Mouse (Mus musculus): ENCODE data around the gene Slfn2. TPM values are rescaled to one million over a fixed set of nuclear protein-coding genes. Genes with fewer than 3 reads are reported as not detected.
A peak's percentile ranks its signal among the peaks of the same experiment; 100 is the strongest.

The Slfn2 gene
- polyA plus RNA-seq, 1 experiment from 2014 or later, result 4.0 TPM

DNA sequence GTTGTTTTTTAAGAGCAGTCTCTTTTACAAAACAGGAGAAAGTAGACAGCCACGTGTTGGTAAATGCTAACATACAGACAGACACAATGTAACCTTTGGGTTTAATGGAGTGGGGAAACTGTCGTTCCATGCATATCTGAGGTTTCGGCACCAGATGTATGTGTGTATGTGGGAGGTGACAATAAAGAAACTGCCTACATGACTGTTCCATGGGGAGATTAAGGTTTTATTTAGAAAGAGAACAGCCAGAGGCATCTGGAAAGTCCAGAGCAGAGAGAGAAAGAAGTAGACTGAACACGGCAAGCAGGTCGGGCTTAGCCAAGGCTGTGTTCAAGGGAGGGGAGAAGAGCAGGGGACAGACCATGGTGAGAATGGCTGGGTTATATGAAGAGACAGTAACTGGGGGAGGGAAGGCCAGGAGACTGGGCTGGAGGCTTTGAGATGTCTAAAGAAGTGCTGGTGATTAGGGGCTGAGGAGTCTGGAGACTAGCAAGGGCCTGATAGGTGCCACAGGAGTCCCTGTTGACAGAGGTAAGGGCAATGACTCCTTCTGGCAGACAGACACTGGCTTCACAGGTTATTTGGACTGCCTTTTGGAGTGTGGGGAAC lies 4.4 kb upstream of the Slfn2 start:
- Histone ChIP-seq H3K4me2 (no peak overlapping the region), H3K4me1 (peaks cover 9% of the 10 kb centered on the region; the same call in 1 of the 2 replicates), H3K36me3 (no peaks in the 10 kb centered on the region), H3K4me3 (replicated peaks) (no peak overlapping the region), H3K27me3 (no peaks in the 10 kb centered on the region), H3K27ac (no peak overlapping the region), H3K9ac (no peak overlapping the region), H3K9me3 (replicated peaks) (no peaks in the 10 kb centered on the region)
- WGBS, result 60% methylated on average over 5 of the region's 5 CpGs
- no peak for ATAC-seq (replicated peaks; ENCODE audit: low FRiP score)

- no peak overlapping the region for H3K4me2 ChIP-seq
- H3K4me1 ChIP-seq, result peaks cover 12% of the 10 kb centered on the region; the same call in 1 of the 2 replicates
- no peaks in the 10 kb centered on the region for H3K36me3 ChIP-seq
- 86% methylated on average over 7 of the region's 7 CpGs for WGBS
- ATAC-seq (replicated peaks; ENCODE audit: low FRiP score), result no peak
- H3K27me3 ChIP-seq, result no peaks in the 10 kb centered on the region
- H3K4me3 ChIP-seq (replicated peaks), result no peak overlapping the region
- no peak overlapping the region for H3K27ac ChIP-seq
- H3K9ac ChIP-seq, result no peak overlapping the region
- H3K9me3 ChIP-seq (replicated peaks), result no peaks in the 10 kb centered on the region
These were observed 3.1 kb upstream of the Slfn2 start for GRCm38 (mm10) chr11:83061806-83062205.

GRCm38 (mm10) chr11:83063126-83063525 lies 1.8 kb upstream of the Slfn2 start:
- Histone ChIP-seq H3K4me3 (replicated peaks) (no peak overlapping the region), H3K27me3 (no peaks in the 10 kb centered on the region), H3K9me3 (replicated peaks) (no peaks in the 10 kb centered on the region), H3K36me3 (no peaks in the 10 kb centered on the region), H3K4me1 (peaks cover 14% of the 10 kb centered on the region; the same call in 1 of the 2 replicates), H3K4me2 (no peak overlapping the region), H3K27ac (no peak overlapping the region), H3K9ac (no peak overlapping the region)
- 80% methylated on average over 4 of the region's 4 CpGs for WGBS
- no peak for ATAC-seq (replicated peaks; ENCODE audit: low FRiP score)

DNA sequence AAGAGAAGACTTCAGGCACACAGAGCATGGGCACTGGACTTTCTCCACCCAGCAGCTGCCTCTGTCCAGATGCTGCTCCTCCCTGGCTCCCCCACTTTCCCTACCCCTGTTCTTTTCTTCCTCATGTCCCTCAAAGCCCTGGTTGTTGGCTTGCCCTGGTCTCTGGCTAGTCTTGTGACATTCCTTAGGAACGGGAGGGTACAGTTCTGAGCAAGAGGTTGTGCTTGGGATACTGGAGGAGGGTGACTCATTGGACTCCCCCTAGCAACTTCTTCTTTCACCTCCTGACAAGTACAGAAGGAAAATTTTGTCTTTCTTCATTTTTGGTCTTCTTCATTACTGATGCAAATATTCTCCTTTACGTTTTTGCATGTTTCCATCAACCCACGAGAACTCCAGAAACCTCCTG lies 967 bp upstream of the Slfn2 start:
- H3K27me3 ChIP-seq, result no peaks in the 10 kb centered on the region

GRCm38 (mm10) chr11:83065441-83066344 lies 781 bp downstream of the Slfn2 start:
- Histone ChIP-seq H3K4me1 (peaks cover 14% of the 10 kb centered on the region; the same call in 1 of the 2 replicates), H3K27me3 (no peaks in the 10 kb centered on the region), H3K9me3 (replicated peaks) (no peaks in the 10 kb centered on the region), H3K36me3 (no peaks in the 10 kb centered on the region), H3K4me2 (no peak overlapping the region), H3K4me3 (replicated peaks) (no peak overlapping the region; the same call in 1 of the 2 replicates), H3K27ac (no peak overlapping the region), H3K9ac (no peak overlapping the region)
- WGBS, result 32% methylated on average over 6 of the region's 6 CpGs
- ATAC-seq (replicated peaks; ENCODE audit: low FRiP score), result no peak

More for the DNA sequence above, 967 bp upstream of the Slfn2 start:
- H3K4me2 ChIP-seq, result no peak overlapping the region
- no peak for ATAC-seq (replicated peaks; ENCODE audit: low FRiP score)
- peaks cover 14% of the 10 kb centered on the region; the same call in 1 of the 2 replicates for H3K4me1 ChIP-seq
- no peak overlapping the region for H3K9ac ChIP-seq
- no peak overlapping the region for H3K4me3 ChIP-seq (replicated peaks)
- H3K27ac ChIP-seq, result no peak overlapping the region
- WGBS, result 59% methylated on average over 3 of the region's 3 CpGs
- H3K9me3 ChIP-seq (replicated peaks), result no peaks in the 10 kb centered on the region
- no peaks in the 10 kb centered on the region for H3K36me3 ChIP-seq

- H3K4me1 ChIP-seq, result peaks cover 14% of the 10 kb centered on the region; the same call in 1 of the 2 replicates
- H3K4me2 ChIP-seq, result 0 out of 2 replicates have a peak overlapping the region, but pooled peaks have one; percentile 0
- WGBS, result 55% methylated on average over 11 of the region's 11 CpGs
- ATAC-seq (replicated peaks; ENCODE audit: low FRiP score), result no peak
- H3K27me3 ChIP-seq, result no peaks in the 10 kb centered on the region
- H3K9ac ChIP-seq, result no peak overlapping the region
- H3K9me3 ChIP-seq (replicated peaks), result no peaks in the 10 kb centered on the region
- no peak overlapping the region for H3K27ac ChIP-seq
- H3K36me3 ChIP-seq, result no peaks in the 10 kb centered on the region
- no peak overlapping the region for H3K4me3 ChIP-seq (replicated peaks)
These were observed 2.0 kb downstream of the Slfn2 start for GRCm38 (mm10) chr11:83066640-83067531.

DNA sequence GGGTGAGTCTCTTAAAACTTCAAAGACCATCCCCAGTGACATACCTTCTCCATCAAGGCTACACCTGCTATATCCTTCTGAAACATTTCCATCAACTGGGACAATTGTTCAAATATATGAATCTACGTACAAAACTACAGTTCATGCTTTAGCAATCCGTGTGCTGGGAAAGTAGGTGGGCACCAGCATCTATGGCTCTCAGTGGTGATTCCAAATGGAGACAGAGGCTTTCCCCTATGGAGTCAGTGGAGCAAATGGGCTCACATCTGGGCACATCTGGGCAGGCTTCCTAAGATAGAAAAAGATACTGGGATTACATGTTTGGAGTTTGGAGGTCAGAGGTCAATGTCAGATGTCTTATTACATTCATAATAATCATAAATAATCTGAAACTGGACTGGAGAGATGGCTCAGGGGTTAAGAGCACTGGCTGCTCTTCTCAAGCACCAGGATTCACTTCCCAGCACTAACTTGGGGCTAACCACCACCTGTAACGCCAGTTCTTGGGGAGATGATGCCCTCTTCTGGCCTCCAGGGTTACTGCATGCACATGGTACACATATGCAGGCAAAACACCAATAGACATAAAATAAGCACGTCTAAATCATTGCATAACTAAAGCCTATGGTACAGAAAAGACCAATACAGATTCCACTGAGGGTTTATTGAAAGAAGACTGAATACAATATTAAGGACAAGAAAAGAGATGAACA lies 3.2 kb downstream of the Slfn2 start:
- Histone ChIP-seq H3K4me2 (no peak overlapping the region), H3K27me3 (no peaks in the 10 kb centered on the region), H3K27ac (no peak overlapping the region), H3K9ac (no peak overlapping the region), H3K36me3 (no peaks in the 10 kb centered on the region), H3K4me3 (replicated peaks) (no peak overlapping the region), H3K9me3 (replicated peaks) (no peaks in the 10 kb centered on the region), H3K4me1 (peaks cover 14% of the 10 kb centered on the region; the same call in 1 of the 2 replicates)
- 76% methylated on average over 4 of the region's 4 CpGs for WGBS
- ATAC-seq (replicated peaks; ENCODE audit: low FRiP score), result no peak

DNA sequence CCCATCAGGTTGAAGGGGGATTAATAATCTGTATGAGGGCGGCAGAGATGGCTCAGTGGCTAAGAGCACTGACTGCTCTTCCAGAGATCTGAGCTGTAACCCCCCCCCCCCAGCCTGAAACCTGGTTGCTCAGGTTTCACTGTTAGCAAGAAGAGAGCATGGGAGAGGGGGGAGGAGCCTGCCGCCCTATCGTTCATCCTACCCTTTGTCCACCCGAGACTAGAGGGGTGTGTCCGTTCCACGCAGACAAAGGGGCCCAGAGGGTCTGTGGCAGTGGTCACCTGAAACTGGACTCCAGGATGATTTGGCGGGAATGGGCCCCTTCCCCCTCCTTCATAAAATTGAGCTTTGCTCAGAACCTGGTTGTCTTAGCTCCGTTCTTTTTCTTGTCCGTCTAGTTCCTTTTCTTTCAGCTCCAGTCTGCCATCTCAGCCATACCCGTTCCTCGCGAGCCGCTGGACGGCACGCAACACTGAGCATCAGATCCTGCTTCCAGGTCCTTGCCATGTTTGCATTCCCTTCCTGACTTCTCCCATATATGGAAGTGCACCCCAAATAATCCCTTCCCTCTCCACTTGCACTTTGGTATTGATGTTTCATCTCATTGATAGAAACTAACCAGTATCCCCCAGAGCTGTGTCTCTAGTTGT lies 5.5 kb downstream of the Slfn2 start:
- no peak for ATAC-seq (replicated peaks; ENCODE audit: low FRiP score)
- H3K27ac ChIP-seq, result no peak overlapping the region
- 80% methylated on average over 15 of the region's 15 CpGs for WGBS

GRCm38 (mm10) chr11:83077714-83078422 lies 13.0 kb downstream of the Slfn2 start:
- peaks cover 18% of the 10 kb centered on the region for H3K4me1 ChIP-seq
- H3K9me3 ChIP-seq (replicated peaks), result no peaks in the 10 kb centered on the region
- 41% methylated on average over 3 of the region's 3 CpGs for WGBS
- H3K4me2 ChIP-seq, result no peak overlapping the region
- H3K9ac ChIP-seq, result no peak overlapping the region
- H3K27me3 ChIP-seq, result no peaks in the 10 kb centered on the region
- no peak overlapping the region for H3K4me3 ChIP-seq (replicated peaks)
- H3K27ac ChIP-seq, result peak overlapping the region; percentile 65
- no peaks in the 10 kb centered on the region for H3K36me3 ChIP-seq
- peak; percentile 60; the same call in 1 of the 2 replicates for ATAC-seq (replicated peaks; ENCODE audit: low FRiP score)

More for the DNA sequence above, 5.5 kb downstream of the Slfn2 start:
- Histone ChIP-seq H3K27me3 (no peaks in the 10 kb centered on the region), H3K9ac (no peak overlapping the region), H3K4me3 (replicated peaks) (no peak overlapping the region), H3K4me2 (no peak overlapping the region), H3K36me3 (no peaks in the 10 kb centered on the region), H3K9me3 (replicated peaks) (no peaks in the 10 kb centered on the region), H3K4me1 (0 out of 2 replicates have a peak, but pooled peaks cover 5% of the 10 kb centered on the region)

DNA sequence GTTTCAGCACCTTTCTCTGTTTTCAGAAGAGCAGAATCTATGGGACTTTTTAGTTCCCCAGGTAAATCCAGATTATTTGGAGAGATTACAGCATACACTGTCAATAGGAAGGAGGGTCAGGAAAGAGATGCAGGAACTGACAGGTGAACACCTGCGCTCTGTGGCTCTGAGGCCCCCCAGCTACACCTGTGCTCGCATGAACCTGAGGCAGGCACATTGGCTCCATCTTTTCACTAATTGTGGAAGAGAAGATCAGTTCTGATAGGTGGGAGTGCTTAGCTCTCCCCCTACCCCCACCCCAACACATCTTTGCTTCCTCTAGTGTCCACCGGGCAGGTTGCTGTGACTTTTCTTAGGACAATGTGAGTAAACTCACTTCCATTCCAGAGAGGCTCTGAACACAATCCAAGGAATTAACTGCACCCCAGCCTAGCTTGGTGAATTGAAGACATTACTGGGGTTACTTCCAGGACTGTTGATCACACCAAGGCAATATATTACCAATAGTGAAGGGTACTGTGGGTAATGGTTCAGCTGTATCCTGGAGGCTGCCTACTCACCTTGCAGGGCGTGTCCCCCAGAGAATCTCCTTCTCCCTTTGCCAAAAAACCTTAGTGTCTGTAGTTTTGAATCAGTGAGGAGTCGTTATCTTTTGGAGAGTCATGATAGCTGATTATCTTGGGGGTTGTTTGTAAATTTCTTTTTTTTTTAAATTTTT lies 13.7 kb downstream of the Slfn2 start:
- Histone ChIP-seq H3K36me3 (no peaks in the 10 kb centered on the region), H3K27ac (peak overlapping the region; percentile 65), H3K4me1 (peaks cover 18% of the 10 kb centered on the region), H3K4me2 (no peak overlapping the region), H3K9ac (no peak overlapping the region), H3K27me3 (no peaks in the 10 kb centered on the region), H3K4me3 (replicated peaks) (no peak overlapping the region), H3K9me3 (replicated peaks) (0 out of 2 replicates have a peak, but pooled peaks cover 4% of the 10 kb centered on the region)
- WGBS, result 82% methylated on average over 5 of the region's 5 CpGs
- ATAC-seq (replicated peaks; ENCODE audit: low FRiP score), result no peak

Measured in kidney, embryonic 15.5 days (tissue).